Mouse (Mus musculus): ENCODE measurements around the gene Zfp37. TPM values are rescaled to one million over a fixed set of nuclear protein-coding genes. Genes with fewer than 3 reads are reported as not detected.

Zfp37 gene
- not detected in 2 replicates for total RNA-seq (2023)

DNA sequence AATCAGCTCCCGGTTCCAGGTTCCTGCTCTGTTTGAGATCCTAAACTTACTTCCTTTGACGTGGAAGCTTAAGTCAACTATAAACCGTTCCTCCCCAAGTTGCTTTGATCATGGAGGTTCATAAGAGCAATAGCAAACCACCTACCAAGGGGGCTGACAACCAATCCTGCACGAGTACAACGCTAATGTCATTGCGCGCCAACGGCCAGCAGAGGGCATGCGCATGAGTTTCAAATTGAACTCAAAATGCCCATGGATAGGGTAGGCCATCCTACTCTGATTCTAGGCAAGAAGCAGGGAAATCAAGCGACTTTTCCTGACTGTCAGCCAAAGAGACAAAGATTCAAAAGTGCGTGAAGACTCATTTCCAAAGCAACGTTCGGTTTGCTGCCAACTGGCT is at the start of gene Zfp37:
TSS of gene Zfp37 (minus strand) at position 279 of the 400 bp plus-strand sequence.

GRCm38 (mm10) chr4:62262276-62262675 is 31.4 kb upstream of the Zfp37 start, which contains the start of gene Slc31a2:
TSS of gene Slc31a2 (plus strand) at chr4:62262562.

GRCm38 (mm10) chr4:62150811-62151210 is 80.0 kb downstream of the Zfp37 start, which contains the start of gene Mup21:
TSS of gene Mup21 (minus strand) at chr4:62150863.

Other genes starting within 250 kb of the Zfp37 start
- not detected in 2 replicates for gene Mup20, start 176.9 kb downstream of the Zfp37 start, total RNA-seq (2023)
- not detected in 2 replicates for gene Mup3, start 143.7 kb downstream of the Zfp37 start, total RNA-seq (2023)
- gene Mup21, start 80.2 kb downstream of the Zfp37 start, total RNA-seq (2023), result not detected in 2 replicates
- gene Slc31a2, start 31.5 kb upstream of the Zfp37 start, total RNA-seq (2023), result 56.2 and 70.8 TPM in 2 replicates
- 85.9 and 99.2 TPM in 2 replicates for gene Fkbp15, start 129.5 kb upstream of the Zfp37 start, total RNA-seq (2023)
- 13.2 and 13.6 TPM in 2 replicates for gene Slc31a1, start 129.7 kb upstream of the Zfp37 start, total RNA-seq (2023)
- gene Cdc26, start 177.6 kb upstream of the Zfp37 start, total RNA-seq (2023), result 28.3 and 30.1 TPM in 2 replicates
- gene Prpf4, start 177.8 kb upstream of the Zfp37 start, total RNA-seq (2023), result 7.7 and 9.6 TPM in 2 replicates
- gene Rnf183, start 204.2 kb upstream of the Zfp37 start, total RNA-seq (2023), result not detected in 2 replicates
- not detected in 2 replicates for gene Wdr31, start 239.8 kb upstream of the Zfp37 start, total RNA-seq (2023)
- gene Bspry, start 249.0 kb upstream of the Zfp37 start, total RNA-seq (2023), result 0.36 and 0.69 TPM in 2 replicates

All from neutrophil, adult 65 days (primary cell).